Mouse (Mus musculus) liver, embryonic 14.5 days (tissue): Measurements from ENCODE around the gene Mgat2. TPM values are rescaled to one million over a fixed set of nuclear protein-coding genes. Genes with fewer than 3 reads are reported as not detected.
A peak's percentile ranks its signal among the peaks of the same experiment; 100 is the strongest.

Experiments
- ATAC-seq: fragments of 200-750 bp; cut with Nextera tagmentation; 2 replicates; pipeline ENCODE4 v1.8.0; 2017; ENCODE audit warnings: moderate number of reproducible peaks, mild to moderate bottlenecking, moderate library complexity; ENCODE audit not compliant: insufficient read depth
- DNase-seq, 3 experiments: peaks; one replicate each; pipeline ENCODE4 v3.0.0-alpha.2; 2012 to 2013; ENCODE audit warnings: low read depth in 3 of 3, low spot score in 3 of 3
- H3K27ac ChIP-seq: fragments of 300-500 bp; sonication (generic); 2 replicates; pipeline ENCODE4 v1.5.1; 2014; ENCODE audit warnings: moderate library complexity, mild to moderate bottlenecking, control low read depth, inconsistent platforms
- H3K27me3 ChIP-seq: fragments of 300-500 bp; sonication (generic); 2 replicates; pipeline ENCODE4 v1.6.1; 2014; ENCODE audit warnings: mild to moderate bottlenecking, low read length, moderate library complexity; ENCODE audit not compliant: control insufficient read depth, insufficient read depth
- H3K36me3 ChIP-seq: fragments of 300-500 bp; sonication (generic); replicated peaks from 2 replicates; pipeline ENCODE4 v1.6.1; 2014; ENCODE audit warnings: low read depth; ENCODE audit not compliant: control insufficient read depth, insufficient read depth
- H3K4me1 ChIP-seq, 2 experiments: fragments of 200-500 bp in 1 of 2; fragments of 300-500 bp in 1 of 2; sonication (generic) in 1 of 2; replicated peaks; 2 replicates each; pipeline ENCODE4 v1.6.1; 2012 to 2014; ENCODE audit warnings: antibody characterized with exemption in 1 of 2, inconsistent platforms in 1 of 2, low read length in 1 of 2; ENCODE audit not compliant: control insufficient read depth in 2 of 2, insufficient read depth in 2 of 2
- H3K4me2 ChIP-seq: fragments of 300-500 bp; sonication (generic); 2 replicates; pipeline ENCODE4 v1.6.1; 2014; ENCODE audit warnings: low read depth, mild to moderate bottlenecking, control low read depth, moderate library complexity
- H3K4me3 ChIP-seq, 2 experiments: fragments of 200-500 bp in 1 of 2; fragments of 300-500 bp in 1 of 2; sonication (generic) in 1 of 2; 2 replicates each; pipeline ENCODE4 v1.5.1; 2012 to 2014; ENCODE audit warnings: low read depth in 2 of 2, low read length in 2 of 2, mild to moderate bottlenecking in 2 of 2, control low read depth in 1 of 2, inconsistent platforms in 1 of 2, moderate library complexity in 1 of 2; ENCODE audit not compliant: insufficient read depth in 1 of 2
- H3K9ac ChIP-seq: fragments of 300-500 bp; sonication (generic); replicated peaks from 2 replicates; pipeline ENCODE4 v1.6.1; 2014; ENCODE audit warnings: mild to moderate bottlenecking, control low read depth, moderate library complexity
- H3K9me3 ChIP-seq: fragments of 300-500 bp; sonication (generic); 2 replicates; pipeline ENCODE4 v1.6.1; 2016; ENCODE audit warnings: low read length, mixed read lengths; ENCODE audit not compliant: control insufficient read depth
- CTCF ChIP-seq: IDR thresholded peaks from 2 replicates; pipeline ENCODE4 v1.5.1; 2016; ENCODE audit warnings: antibody characterized with exemption, low read depth, control low read depth
- EP300 ChIP-seq: IDR thresholded peaks from 2 replicates; pipeline ENCODE4 v1.6.1; 2016; ENCODE audit warnings: antibody characterized with exemption, low read depth
- WGBS: fragments of 180-500 bp; shearing (Covaris S2); extraction: QIAGEN DNeasy Blood & Tissue Kit; methylation state at CpG from one replicate; pipeline ENCODE4 v1.1.7; 2014; ENCODE audit not compliant: insufficient replicate concordance; 5-methylcytosine and 5-hydroxymethylcytosine counted together
- polyA plus RNA-seq, 2 experiments: library from polyadenylated mRNA; depleted of rRNA in 1 of 2; stranded (reverse) in 1 of 2; unstranded in 1 of 2; fragments of >200 nt; fragmentation: Nextera tagmentation in 1 of 2; extraction: Ambion mirVana in 1 of 2; gene quantifications; 2 replicates each; pipeline versions ENCODE4 v1.2.1 to v1.2.3; 2012 to 2014

Mgat2 gene
- polyA plus RNA-seq, 2 experiments: 11.0 to 23.3 TPM

DNA sequence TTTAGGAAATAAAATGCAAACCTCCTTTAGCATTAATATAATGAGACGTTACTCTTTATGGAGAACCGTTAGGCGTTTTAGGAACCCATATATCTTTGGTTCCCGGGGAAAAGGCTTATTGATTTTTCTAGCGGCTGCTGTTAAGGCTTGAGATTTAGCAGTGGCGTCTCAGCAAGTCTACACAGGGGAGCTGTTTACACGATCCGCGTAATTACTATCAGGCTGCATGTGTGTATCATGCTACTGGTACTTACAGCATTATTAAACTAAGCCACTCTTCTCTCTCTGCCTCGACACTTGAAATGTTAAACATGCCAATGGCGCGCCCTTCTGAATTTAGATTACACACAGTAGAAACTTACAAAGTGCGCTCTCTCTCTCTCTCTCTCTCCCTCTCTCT lies 33.9 kb upstream of the Mgat2 start:
- no peak for DNase-seq
- Histone ChIP-seq H3K9me3 (no peaks in the 10 kb centered on the region), H3K9ac (no peak overlapping the region), H3K36me3 (no peaks in the 10 kb centered on the region), H3K4me1 (no peaks in the 10 kb centered on the region), H3K27ac (no peak overlapping the region), H3K27me3 (no peaks in the 10 kb centered on the region; the same call in 1 of the 2 replicates), H3K4me2 (no peak overlapping the region), H3K4me3 (no peak overlapping the region)
- ATAC-seq: no peak
- TF ChIP-seq CTCF (no peak), EP300 (no peak)
- 71% methylated on average over 13 of the region's 13 CpGs for WGBS

- Histone ChIP-seq H3K4me2 (no peak overlapping the region), H3K4me3 (no peak overlapping the region), H3K4me1 (peaks cover 12 to 15% of the 10 kb centered on the region in 2 experiments), H3K9ac (no peak overlapping the region), H3K9me3 (no peaks in the 10 kb centered on the region), H3K27me3 (no peaks in the 10 kb centered on the region), H3K36me3 (peaks cover 11% of the 10 kb centered on the region), H3K27ac (no peak overlapping the region)
- TF ChIP-seq EP300: no peak
- no peak for TF ChIP-seq CTCF
- WGBS: 62% methylated on average over 2 of the region's 2 CpGs
- no peak for ATAC-seq
- no peak for DNase-seq
Observed at GRCm38 (mm10) chr12:69155923-69156322, 28.0 kb upstream of the Mgat2 start.

- no peak for TF ChIP-seq CTCF
- TF ChIP-seq EP300: no peak
- Histone ChIP-seq H3K36me3 (peaks cover 11% of the 10 kb centered on the region), H3K9ac (no peak overlapping the region), H3K27ac (no peak overlapping the region; the same call in 1 of the 2 replicates), H3K9me3 (no peaks in the 10 kb centered on the region), H3K4me3 (no peak overlapping the region), H3K4me1 (peaks cover 12 to 15% of the 10 kb centered on the region in 2 experiments), H3K27me3 (no peaks in the 10 kb centered on the region), H3K4me2 (peak overlapping the region; percentile 93)
- no peak for ATAC-seq
- WGBS: 62% methylated on average over 4 of the region's 4 CpGs
- no peak for DNase-seq
Observed at GRCm38 (mm10) chr12:69156436-69156835, 27.5 kb upstream of the Mgat2 start.

GRCm38 (mm10) chr12:69157107-69157506 lies 26.9 kb upstream of the Mgat2 start:
- Histone ChIP-seq H3K9ac (peak overlapping the region; percentile 91), H3K36me3 (peaks cover 11% of the 10 kb centered on the region), H3K27ac (peak overlapping the region; percentile 83), H3K4me1 (peaks cover 12 to 15% of the 10 kb centered on the region in 2 experiments), H3K4me2 (peak overlapping the region; percentile 93), H3K4me3 (peak overlapping the region; percentile 65 to 85), H3K9me3 (no peaks in the 10 kb centered on the region), H3K27me3 (no peaks in the 10 kb centered on the region)
- WGBS: 58% methylated on average over 2 of the region's 2 CpGs
- ATAC-seq (no peak), DNase-seq (peak; percentile 34 to 56 (median 45))
- TF ChIP-seq CTCF (no peak), EP300 (no peak)

DNA sequence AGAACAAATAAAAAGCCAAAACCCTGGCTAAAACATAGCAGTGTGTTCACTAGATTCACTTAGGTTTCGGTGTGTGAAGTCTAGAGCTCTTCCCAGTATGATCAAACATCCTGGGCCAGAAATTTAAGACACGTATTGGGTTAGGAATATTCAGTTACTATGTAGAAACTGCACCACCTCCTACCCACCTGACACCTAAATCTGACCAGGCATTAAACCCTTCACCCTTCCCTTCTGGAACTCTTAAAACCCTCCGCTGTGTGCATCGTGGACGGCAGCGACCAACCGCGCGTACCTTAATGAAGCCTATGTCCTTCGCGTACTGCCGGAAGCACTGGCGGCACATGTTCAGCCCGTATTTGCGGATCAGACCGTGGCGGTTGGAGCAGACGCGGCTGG lies 25.6 kb upstream of the Mgat2 start:
- no peaks in the 10 kb centered on the region for H3K27me3 ChIP-seq
- H3K36me3 ChIP-seq: peaks cover 11% of the 10 kb centered on the region
- under 1% methylated on average over 19 of the region's 19 CpGs for WGBS
- no peaks in the 10 kb centered on the region for H3K9me3 ChIP-seq
- H3K4me2 ChIP-seq: peak overlapping the region; percentile 93
- no peak for TF ChIP-seq EP300
- H3K27ac ChIP-seq: peak overlapping the region; percentile 83
- H3K4me3 ChIP-seq: peak overlapping the region; percentile 65 to 85
- DNase-seq (no peak), ATAC-seq (no peak)
- peak overlapping the region; percentile 91 for H3K9ac ChIP-seq
- peaks cover 12 to 15% of the 10 kb centered on the region in 2 experiments for H3K4me1 ChIP-seq
